Mouse (Mus musculus): Measurements from ENCODE around the gene 4930579G24Rik. TPM values are rescaled to one million over a fixed set of nuclear protein-coding genes. Genes with fewer than 3 reads are reported as not detected.
A peak's percentile ranks its signal among the peaks of the same experiment; 100 is the strongest.

The 4930579G24Rik gene
- polyA plus RNA-seq, 1 experiment from 2014 or later: 30.7 TPM

DNA sequence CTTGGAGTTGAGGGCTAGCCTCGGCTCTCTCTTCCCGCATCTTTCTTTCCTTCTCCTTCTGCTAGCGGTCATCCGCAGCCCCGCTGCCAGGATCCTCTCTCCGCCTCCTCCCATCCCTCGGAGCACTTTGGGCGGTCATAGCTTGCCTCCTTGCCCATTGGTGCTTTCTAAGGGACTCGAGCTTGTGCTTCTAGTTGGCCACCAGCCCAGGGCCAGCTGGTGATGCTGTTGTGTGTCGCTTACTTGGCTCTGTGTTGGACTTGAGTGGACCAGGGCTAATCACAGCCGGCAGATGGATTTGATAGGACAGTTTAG lies 494 bp downstream of the 4930579G24Rik start, which contains the start of gene Etfdh:
Gene Etfdh, minus strand, starts transcription at position 85 of the 315 bp plus-strand sequence.
- H3K9ac ChIP-seq: peak within 1 kb of the TSS; percentile 88
- H3K27ac ChIP-seq: peak within 1 kb of the TSS; percentile 93
- no peaks in the 10 kb centered on the region for H3K27me3 ChIP-seq
- peak within 1 kb of the TSS; percentile 70 for H3K4me2 ChIP-seq
- WGBS: under 1% methylated on average over 11 of the region's 11 CpGs
- H3K4me3 ChIP-seq (replicated peaks): peak within 1 kb of the TSS; percentile 86
- ATAC-seq (replicated peaks; ENCODE audit: low FRiP score): peak; percentile 54
- H3K9me3 ChIP-seq (replicated peaks): peaks cover 4% of the 10 kb centered on the region; the same call in 1 of the 2 replicates
- peaks cover 28% of the 10 kb centered on the region for H3K36me3 ChIP-seq
- H3K4me1 ChIP-seq: peaks cover 10% of the 10 kb centered on the region; the same call in 1 of the 2 replicates

DNA sequence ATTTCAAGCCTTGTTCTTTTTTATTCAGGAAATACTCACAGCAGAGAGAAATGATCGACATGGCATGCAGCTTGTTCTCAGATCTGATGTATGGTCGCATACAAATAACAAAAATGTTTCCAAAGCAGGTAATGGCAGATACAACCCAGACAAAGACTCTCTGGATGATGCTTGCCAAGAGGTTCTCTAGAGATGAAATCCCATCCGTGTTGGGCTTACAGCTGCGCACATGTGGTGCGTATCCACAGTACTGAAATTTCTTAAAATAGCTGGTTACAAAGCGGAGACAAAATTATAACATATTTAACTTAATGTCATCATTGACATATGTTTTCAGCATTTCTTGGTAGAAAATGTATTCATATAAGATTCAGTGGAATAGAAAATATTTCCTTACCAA lies 23.2 kb downstream of the 4930579G24Rik start:
- 92% methylated on average over 6 of the region's 6 CpGs for WGBS
- H3K4me1 ChIP-seq: 0 out of 2 replicates have a peak, but pooled peaks cover 4% of the 10 kb centered on the region
- no peak for ATAC-seq (replicated peaks; ENCODE audit: low FRiP score)

DNA sequence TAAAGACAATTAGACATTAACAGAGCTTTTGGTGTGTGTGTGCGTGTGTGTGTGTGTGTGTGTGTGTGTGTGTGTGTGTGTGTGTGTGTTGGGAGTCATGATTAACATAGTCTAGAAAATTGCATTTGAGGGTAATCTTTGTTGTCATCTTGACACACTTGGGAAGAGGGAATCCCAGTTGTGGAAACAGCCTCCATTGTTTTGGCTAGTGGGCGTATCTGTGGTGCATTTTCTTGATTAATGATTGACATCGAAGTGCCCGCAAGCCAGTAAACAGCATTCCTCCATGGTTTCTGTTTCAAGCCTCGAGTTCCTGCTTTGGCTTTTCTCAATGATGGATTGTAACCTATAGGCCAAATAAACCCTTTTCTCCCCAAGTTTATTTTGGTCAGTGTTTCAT lies 27.8 kb downstream of the 4930579G24Rik start:
- no peak overlapping the region for H3K27ac ChIP-seq
- no peaks in the 10 kb centered on the region for H3K27me3 ChIP-seq
- no peaks in the 10 kb centered on the region for H3K9me3 ChIP-seq (replicated peaks)
- 0 out of 2 replicates have a peak, but pooled peaks have one; percentile 54 for ATAC-seq (replicated peaks; ENCODE audit: low FRiP score)
- H3K4me1 ChIP-seq: 0 out of 2 replicates have a peak, but pooled peaks cover 4% of the 10 kb centered on the region
- no peak overlapping the region for H3K4me2 ChIP-seq
- WGBS: 51% methylated on average over 5 of the region's 5 CpGs
- H3K36me3 ChIP-seq: no peaks in the 10 kb centered on the region
- no peak overlapping the region for H3K4me3 ChIP-seq (replicated peaks)
- H3K9ac ChIP-seq: no peak overlapping the region

More for the DNA sequence above, 23.2 kb downstream of the 4930579G24Rik start:
- no peaks in the 10 kb centered on the region for H3K27me3 ChIP-seq
- H3K36me3 ChIP-seq: no peaks in the 10 kb centered on the region
- H3K27ac ChIP-seq: no peak overlapping the region
- no peak overlapping the region for H3K4me2 ChIP-seq
- no peaks in the 10 kb centered on the region for H3K9me3 ChIP-seq (replicated peaks)
- no peak overlapping the region for H3K9ac ChIP-seq
- no peak overlapping the region for H3K4me3 ChIP-seq (replicated peaks)

DNA sequence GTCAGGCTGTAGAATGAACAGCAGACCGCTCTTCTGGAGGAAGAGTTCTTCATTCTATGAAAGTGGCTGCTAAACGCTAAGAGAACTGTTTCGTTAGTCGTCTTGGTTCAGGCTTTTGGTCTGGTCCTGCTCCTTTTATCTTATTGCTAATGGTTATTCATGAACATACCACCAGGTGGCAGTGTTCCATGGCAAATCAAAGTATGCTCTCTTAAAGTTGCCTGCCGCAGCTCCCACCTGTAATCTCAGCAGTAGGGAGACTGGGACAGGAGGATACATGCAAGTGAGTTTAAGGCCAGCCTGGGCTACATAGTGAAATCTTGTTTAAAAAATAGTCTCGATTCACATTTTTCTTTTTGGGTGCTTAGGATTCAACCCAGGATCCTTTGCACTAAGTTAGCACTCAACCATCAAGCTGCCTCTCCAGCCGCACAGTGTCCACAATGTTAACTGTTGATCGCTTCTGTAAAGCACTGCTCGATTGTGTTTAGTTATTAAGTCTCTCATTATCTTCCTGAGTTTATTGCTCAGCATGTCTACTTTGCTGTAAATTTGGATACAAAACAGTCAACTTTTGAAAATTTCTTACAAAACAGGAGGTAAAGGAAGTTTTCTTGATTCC lies 36.0 kb downstream of the 4930579G24Rik start:
- no peak overlapping the region for H3K27ac ChIP-seq
- H3K27me3 ChIP-seq: no peaks in the 10 kb centered on the region
- WGBS: 39% methylated on average over 9 of the region's 9 CpGs
- ATAC-seq (replicated peaks; ENCODE audit: low FRiP score): 0 out of 2 replicates have a peak, but pooled peaks have one; percentile 43
- no peaks in the 10 kb centered on the region for H3K9me3 ChIP-seq (replicated peaks)
- H3K36me3 ChIP-seq: no peaks in the 10 kb centered on the region
- no peak overlapping the region for H3K4me3 ChIP-seq (replicated peaks)
- H3K4me2 ChIP-seq: no peak overlapping the region
- no peaks in the 10 kb centered on the region for H3K4me1 ChIP-seq
- H3K9ac ChIP-seq: no peak overlapping the region

DNA sequence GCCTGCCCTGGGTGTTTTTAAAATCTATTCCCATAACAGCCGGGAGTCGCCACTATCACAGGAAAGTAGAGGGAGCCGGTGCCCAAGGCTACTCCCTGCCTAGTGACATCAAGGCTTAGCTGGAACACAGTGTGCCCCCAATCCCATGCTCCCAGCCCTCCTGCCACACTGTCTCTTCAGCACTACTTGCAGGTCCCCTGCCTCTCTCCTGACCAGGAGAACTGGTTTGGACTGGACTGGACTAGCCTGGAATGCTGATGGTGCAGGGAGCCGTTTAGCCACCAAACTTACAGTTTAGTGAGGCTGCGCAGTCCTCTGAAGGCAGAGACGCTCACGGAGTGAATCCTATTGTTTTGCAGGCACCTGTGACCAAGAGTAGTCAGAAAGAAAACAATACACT lies 41.7 kb downstream of the 4930579G24Rik start:
- Histone ChIP-seq H3K36me3 (no peaks in the 10 kb centered on the region), H3K9me3 (replicated peaks) (no peaks in the 10 kb centered on the region), H3K27me3 (no peaks in the 10 kb centered on the region), H3K27ac (no peak overlapping the region), H3K9ac (no peak overlapping the region), H3K4me3 (replicated peaks) (no peak overlapping the region), H3K4me2 (no peak overlapping the region), H3K4me1 (peaks cover 2% of the 10 kb centered on the region; the same call in 1 of the 2 replicates)
- 73% methylated on average over 7 of the region's 7 CpGs for WGBS
- no peak for ATAC-seq (replicated peaks; ENCODE audit: low FRiP score)

DNA sequence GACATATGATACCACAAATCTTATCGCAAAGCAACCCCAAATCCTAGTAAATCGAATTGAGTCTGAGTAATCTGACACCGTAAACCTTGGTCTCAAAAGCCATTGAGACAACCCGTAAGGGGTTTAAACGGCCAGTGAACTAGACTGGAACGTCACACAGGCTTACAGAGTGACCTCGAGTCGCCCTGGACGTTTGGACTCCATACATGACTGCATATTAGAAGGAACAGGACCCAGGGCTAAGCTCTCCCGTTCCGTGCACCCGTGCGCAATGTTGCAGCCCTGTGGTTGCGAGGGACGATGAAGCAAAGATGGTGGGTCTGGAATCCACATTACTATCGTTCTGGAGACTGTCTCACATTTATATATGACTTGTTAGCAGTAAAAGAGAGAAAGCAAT lies 43.3 kb downstream of the 4930579G24Rik start:
- Histone ChIP-seq H3K9ac (no peak overlapping the region), H3K4me1 (peaks cover 2% of the 10 kb centered on the region; the same call in 1 of the 2 replicates), H3K4me3 (replicated peaks) (no peak overlapping the region), H3K9me3 (replicated peaks) (no peaks in the 10 kb centered on the region), H3K27me3 (no peaks in the 10 kb centered on the region), H3K27ac (no peak overlapping the region), H3K4me2 (no peak overlapping the region), H3K36me3 (no peaks in the 10 kb centered on the region)
- 51% methylated on average over 16 of the region's 16 CpGs for WGBS
- 0 out of 2 replicates have a peak, but pooled peaks have one; percentile 49 for ATAC-seq (replicated peaks; ENCODE audit: low FRiP score)

DNA sequence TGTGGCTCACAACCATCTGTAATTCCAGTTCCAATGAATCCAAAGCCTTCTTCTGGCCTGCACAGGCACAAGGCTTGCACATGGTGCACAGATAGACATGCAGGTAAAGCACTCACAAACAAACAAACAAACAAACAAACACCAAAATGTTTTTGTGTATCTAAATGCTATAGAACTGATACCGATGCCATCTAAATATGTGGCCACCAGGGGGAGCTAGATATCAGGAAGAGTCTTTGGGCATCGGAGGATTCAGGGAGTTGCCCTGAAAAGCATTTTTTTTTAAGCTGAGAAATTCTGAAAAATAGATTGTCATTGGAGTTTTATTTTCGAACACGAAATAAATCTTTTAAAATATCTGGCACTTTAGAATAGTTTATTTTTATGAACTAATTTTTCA lies 44.2 kb downstream of the 4930579G24Rik start:
- Histone ChIP-seq H3K27ac (no peak overlapping the region), H3K9me3 (replicated peaks) (no peaks in the 10 kb centered on the region), H3K4me1 (peaks cover 2% of the 10 kb centered on the region; the same call in 1 of the 2 replicates), H3K27me3 (no peaks in the 10 kb centered on the region), H3K4me2 (no peak overlapping the region), H3K9ac (no peak overlapping the region), H3K4me3 (replicated peaks) (no peak overlapping the region), H3K36me3 (no peaks in the 10 kb centered on the region)
- ATAC-seq (replicated peaks; ENCODE audit: low FRiP score): no peak
- WGBS: 11% methylated on average over 4 of the region's 4 CpGs

DNA sequence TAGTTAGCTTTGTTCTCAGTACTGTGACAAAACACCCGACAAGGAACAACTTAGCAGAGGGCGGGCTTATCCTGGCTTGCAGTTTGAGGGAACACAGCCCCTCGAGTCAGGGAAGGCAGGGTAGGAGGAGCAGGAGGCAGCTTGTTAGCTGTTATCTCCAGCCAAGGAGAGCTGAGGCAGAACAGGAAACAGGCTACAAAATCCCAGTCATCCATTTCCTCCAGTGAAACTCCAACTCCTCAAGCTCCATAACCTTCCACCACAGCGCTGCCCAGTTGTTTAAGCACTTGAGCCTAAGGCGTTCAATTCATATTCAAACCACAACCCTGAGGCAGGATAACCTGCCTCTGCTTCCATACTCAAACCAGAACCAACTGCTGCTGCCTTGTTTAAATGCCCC lies 45.8 kb downstream of the 4930579G24Rik start:
- WGBS: 83% methylated on average over 5 of the region's 5 CpGs

DNA sequence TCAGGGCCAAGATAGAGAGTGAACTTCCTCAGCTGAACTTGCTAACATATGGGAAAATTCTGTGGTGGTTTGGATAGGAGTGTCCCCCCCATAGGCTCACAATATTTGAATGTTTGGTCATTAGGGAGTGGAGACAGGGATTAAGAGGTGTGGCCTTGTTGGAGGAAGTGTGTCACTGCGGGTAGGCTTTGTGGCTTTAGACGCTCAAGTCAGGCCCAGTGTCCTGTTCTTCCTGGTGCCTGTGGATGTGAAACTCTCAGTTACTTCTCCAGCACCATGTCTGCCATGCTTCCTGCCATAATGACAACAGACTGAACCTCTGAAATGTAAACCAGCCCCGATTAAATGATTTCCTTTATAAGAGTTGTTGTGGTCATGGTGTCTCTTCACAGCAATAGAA lies 47.5 kb downstream of the 4930579G24Rik start:
- Histone ChIP-seq H3K4me1 (peaks cover 2% of the 10 kb centered on the region; the same call in 1 of the 2 replicates), H3K27ac (no peak overlapping the region), H3K36me3 (no peaks in the 10 kb centered on the region), H3K4me3 (replicated peaks) (no peak overlapping the region), H3K9ac (no peak overlapping the region), H3K4me2 (no peak overlapping the region), H3K9me3 (replicated peaks) (no peaks in the 10 kb centered on the region), H3K27me3 (no peaks in the 10 kb centered on the region)
- ATAC-seq (replicated peaks; ENCODE audit: low FRiP score): no peak
- WGBS: 93% methylated on average over 3 of the region's 3 CpGs

More for the DNA sequence above, 45.8 kb downstream of the 4930579G24Rik start:
- ATAC-seq (replicated peaks; ENCODE audit: low FRiP score): no peak
- H3K27ac ChIP-seq: no peak overlapping the region
- no peaks in the 10 kb centered on the region for H3K36me3 ChIP-seq
- H3K4me1 ChIP-seq: peaks cover 2% of the 10 kb centered on the region; the same call in 1 of the 2 replicates
- no peaks in the 10 kb centered on the region for H3K27me3 ChIP-seq
- no peak overlapping the region for H3K4me3 ChIP-seq (replicated peaks)
- H3K9me3 ChIP-seq (replicated peaks): no peaks in the 10 kb centered on the region
- H3K9ac ChIP-seq: no peak overlapping the region
- no peak overlapping the region for H3K4me2 ChIP-seq

Other genes starting within 250 kb of the 4930579G24Rik start
- gene Fnip2, start 61.3 kb upstream of the 4930579G24Rik start, polyA plus RNA-seq (2015; fragmentation: Nextera tagmentation; extraction: Ambion mirVana): 3.8 and 4.8 TPM in 2 replicates
- 168 and 181 TPM in 2 replicates for gene Ppid, start 37.7 kb upstream of the 4930579G24Rik start, polyA plus RNA-seq (2015; fragmentation: Nextera tagmentation; extraction: Ambion mirVana)
- 64.9 and 67.4 TPM in 2 replicates for gene Etfdh, start 421 bp downstream of the 4930579G24Rik start, polyA plus RNA-seq (2015; fragmentation: Nextera tagmentation; extraction: Ambion mirVana)
- 0.16 TPM in 1 of 2 replicates, not detected in the other for gene Rxfp1, start 108.8 kb downstream of the 4930579G24Rik start, polyA plus RNA-seq (2015; fragmentation: Nextera tagmentation; extraction: Ambion mirVana)
- gene Tmem144, start 223.7 kb downstream of the 4930579G24Rik start, polyA plus RNA-seq (2015; fragmentation: Nextera tagmentation; extraction: Ambion mirVana): 5.1 and 6.3 TPM in 2 replicates